Mouse (Mus musculus) hindbrain, embryonic 10.5 days (tissue): ENCODE measurements around the gene Rabgap1l. TPM values are rescaled to one million over a fixed set of nuclear protein-coding genes. Genes with fewer than 3 reads are reported as not detected.
"Not testable (repeated sequence)": the region's sequence is repeated elsewhere in the genome, so short reads cannot be mapped to it uniquely, and the experiment has no call there.

Source experiments
- DNase-seq: peaks from one replicate; pipeline ENCODE4 v3.0.0-alpha.2; 2017; ENCODE audit warnings: low spot score
- H3K27ac ChIP-seq: fragments of 300-500 bp; sonication (generic); 2 replicates; pipeline ENCODE4 v1.5.1; 2016; ENCODE audit warnings: mild to moderate bottlenecking, moderate library complexity
- H3K27me3 ChIP-seq: fragments of 300-500 bp; sonication (generic); 2 replicates; pipeline ENCODE4 v1.6.1; 2016; ENCODE audit warnings: mild to moderate bottlenecking; ENCODE audit not compliant: poor library complexity, insufficient read depth, severe bottlenecking
- H3K36me3 ChIP-seq: fragments of 300-500 bp; sonication (generic); 2 replicates; pipeline ENCODE4 v1.6.1; 2016; ENCODE audit warnings: mild to moderate bottlenecking, moderate library complexity
- H3K4me1 ChIP-seq: fragments of 300-500 bp; sonication (generic); replicated peaks from 2 replicates; pipeline ENCODE4 v1.6.1; 2016; ENCODE audit warnings: mild to moderate bottlenecking
- H3K4me3 ChIP-seq: fragments of 300-500 bp; sonication (generic); 2 replicates; pipeline ENCODE4 v1.5.1; 2016; ENCODE audit warnings: mild to moderate bottlenecking, moderate library complexity
- H3K9me3 ChIP-seq: fragments of 300-500 bp; sonication (generic); 2 replicates; pipeline ENCODE4 v1.6.1; 2016; ENCODE audit warnings: mild to moderate bottlenecking, moderate library complexity
- WGBS: fragments of 180-500 bp; shearing (Covaris S2); methylation state at CpG from one replicate; pipeline ENCODE4 v1.1.7; 2016; 5-methylcytosine and 5-hydroxymethylcytosine counted together
- polyA plus RNA-seq: library from polyadenylated mRNA; unstranded; fragments of >200 nt; fragmentation: Nextera tagmentation; extraction: Ambion mirVana; gene quantifications from 2 replicates; pipeline ENCODE4 v1.2.1, GENCODE M21; 2016

Gene Rabgap1l
- polyA plus RNA-seq, 1 experiment from 2014 or later: 9.8 TPM

DNA sequence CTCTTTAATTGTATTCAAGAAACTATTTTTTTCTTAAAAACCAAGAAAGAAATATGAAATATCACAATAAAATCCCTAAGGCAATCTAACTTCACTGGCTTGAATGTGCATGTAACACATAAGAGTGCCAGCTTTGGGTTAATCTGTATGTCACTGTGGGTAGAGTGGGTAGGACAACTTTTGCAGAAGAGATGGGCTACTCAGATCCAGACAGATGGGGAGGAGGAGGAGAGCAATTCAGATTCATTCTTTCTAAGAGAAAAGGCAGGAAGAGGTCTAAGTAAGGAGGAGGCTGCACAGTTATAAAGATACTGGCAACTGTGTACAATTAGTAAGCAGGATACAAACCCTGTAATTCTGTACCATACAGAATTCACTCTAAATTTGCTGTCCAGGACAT, 327.8 kb downstream of the Rabgap1l start:
- Histone ChIP-seq H3K4me1 (no peaks in the 10 kb centered on the region), H3K9me3 (no peaks in the 10 kb centered on the region), H3K36me3 (no peaks in the 10 kb centered on the region), H3K27ac (no peak overlapping the region), H3K4me3 (no peak overlapping the region), H3K27me3 (no peaks in the 10 kb centered on the region)
- DNase-seq: no peak

DNA sequence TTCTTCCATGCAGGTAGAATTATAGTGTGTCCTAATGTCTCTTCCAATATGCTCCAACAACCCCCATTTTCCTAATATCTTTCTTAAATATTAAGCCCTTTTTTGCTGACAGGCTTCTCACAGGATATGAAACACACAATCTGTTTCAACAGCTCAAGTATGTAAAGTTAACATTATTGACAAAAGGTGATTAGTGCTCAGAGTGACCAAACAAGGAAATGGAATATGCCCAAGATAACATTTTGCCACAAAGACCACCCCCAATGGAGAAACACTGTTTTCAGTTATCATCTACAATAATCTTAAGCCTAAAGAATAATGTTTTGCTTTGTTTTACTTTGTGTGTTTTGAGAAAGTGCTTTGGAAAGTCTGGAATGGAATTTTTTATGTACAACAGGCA, 328.9 kb downstream of the Rabgap1l start:
- DNase-seq: no peak
- Histone ChIP-seq H3K36me3 (no peaks in the 10 kb centered on the region), H3K9me3 (no peaks in the 10 kb centered on the region), H3K4me3 (no peak overlapping the region), H3K27ac (no peak overlapping the region), H3K27me3 (no peaks in the 10 kb centered on the region), H3K4me1 (no peaks in the 10 kb centered on the region)

DNA sequence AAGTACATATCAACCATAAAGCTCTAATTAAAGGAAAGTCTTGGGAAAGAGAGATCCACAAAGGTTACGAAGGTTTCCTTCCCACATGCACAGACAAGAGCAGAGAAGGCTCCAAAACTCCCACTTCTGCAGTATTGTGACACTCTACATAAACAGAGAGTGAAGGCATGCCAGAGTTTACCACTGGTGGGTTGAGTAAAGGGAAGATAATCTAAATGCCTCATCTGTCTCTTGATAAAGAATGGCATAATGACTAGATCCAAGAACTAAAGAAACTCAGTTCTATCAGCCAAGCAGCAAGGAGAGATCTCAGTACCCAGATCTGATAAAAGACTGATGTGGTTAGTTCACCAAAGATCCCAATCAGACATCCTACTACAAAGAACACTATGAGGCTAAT, 332.7 kb downstream of the Rabgap1l start:
- no peak for DNase-seq
- H3K4me1 ChIP-seq: no peaks in the 10 kb centered on the region
- 87% methylated on average over 1 of the region's 1 CpGs for WGBS
- no peaks in the 10 kb centered on the region for H3K36me3 ChIP-seq
- H3K9me3 ChIP-seq: no peaks in the 10 kb centered on the region
- no peak overlapping the region for H3K27ac ChIP-seq
- no peaks in the 10 kb centered on the region for H3K27me3 ChIP-seq
- no peak overlapping the region for H3K4me3 ChIP-seq

DNA sequence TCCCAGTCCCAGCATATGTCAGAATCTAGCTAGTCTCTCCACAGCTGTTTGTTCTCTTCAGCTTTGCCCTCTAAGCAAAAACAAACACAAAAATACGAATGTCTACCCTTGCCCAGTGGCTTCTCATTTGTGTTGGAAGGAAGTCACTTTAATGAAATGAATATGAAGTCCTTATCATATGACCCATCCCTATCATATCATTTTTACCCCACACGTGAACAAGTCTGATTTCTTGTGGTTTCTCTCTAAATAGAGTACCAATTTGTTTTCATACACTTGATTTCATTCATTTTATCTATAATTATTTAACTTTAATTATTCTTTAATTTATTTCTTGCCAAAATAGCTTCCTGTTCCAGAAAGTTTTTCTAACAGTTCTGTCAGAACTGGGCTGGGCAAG, 341.3 kb downstream of the Rabgap1l start:
- DNase-seq: no peak
- Histone ChIP-seq H3K9me3 (no peaks in the 10 kb centered on the region), H3K36me3 (no peaks in the 10 kb centered on the region), H3K27me3 (no peaks in the 10 kb centered on the region), H3K4me1 (no peaks in the 10 kb centered on the region; the same call in 1 of the 2 replicates), H3K4me3 (no peak overlapping the region), H3K27ac (no peak overlapping the region)
- WGBS: 85% methylated on average over 2 of the region's 2 CpGs

DNA sequence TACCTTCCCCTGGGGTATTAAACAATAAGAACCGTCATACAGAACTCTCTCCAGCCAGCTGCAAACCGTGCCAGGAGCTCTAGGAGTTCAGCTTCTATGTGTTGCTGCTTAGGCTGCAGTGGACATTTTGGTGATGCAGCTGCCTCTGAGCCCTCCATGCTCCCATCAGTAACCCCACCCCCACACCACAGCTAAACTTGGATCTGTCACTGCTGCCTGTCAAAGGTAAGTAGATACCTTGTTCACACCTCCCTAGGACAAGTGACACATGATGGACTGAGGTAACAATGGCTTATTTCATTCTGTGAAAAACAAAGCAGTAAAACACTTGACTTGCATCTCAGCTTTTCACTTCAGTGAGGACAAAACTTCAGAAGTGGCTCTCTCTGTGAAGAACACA, 344.3 kb downstream of the Rabgap1l start:
- Histone ChIP-seq H3K36me3 (no peaks in the 10 kb centered on the region), H3K27ac (no peak overlapping the region), H3K27me3 (no peaks in the 10 kb centered on the region), H3K4me1 (no peaks in the 10 kb centered on the region; the same call in 1 of the 2 replicates), H3K4me3 (no peak overlapping the region), H3K9me3 (no peaks in the 10 kb centered on the region)
- WGBS: 58% methylated on average over 2 of the region's 2 CpGs
- DNase-seq: no peak

DNA sequence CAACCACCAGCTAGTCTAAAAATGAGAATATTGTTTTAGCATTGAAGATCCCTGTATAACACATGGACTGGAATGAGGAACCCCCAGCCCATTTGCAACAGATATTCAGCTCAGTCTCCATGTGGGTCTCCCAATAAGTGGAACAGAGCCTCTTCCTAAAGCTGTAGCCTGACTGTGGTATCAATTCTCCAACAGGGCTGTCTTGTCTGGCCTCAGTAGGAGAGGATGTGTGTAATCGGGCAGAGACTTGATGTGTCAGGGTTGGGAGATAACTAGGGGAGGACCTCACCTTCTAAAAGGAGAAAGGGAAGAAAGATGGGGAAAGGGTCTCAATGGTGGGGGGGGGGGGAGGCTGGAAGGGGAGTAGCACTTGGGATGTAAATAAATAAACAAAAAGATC, 346.2 kb downstream of the Rabgap1l start:
- no peaks in the 10 kb centered on the region for H3K36me3 ChIP-seq
- 85% methylated on average over 1 of the region's 1 CpGs for WGBS
- H3K27ac ChIP-seq: no peak overlapping the region
- no peaks in the 10 kb centered on the region; the same call in 1 of the 2 replicates for H3K4me1 ChIP-seq
- DNase-seq: no peak
- no peaks in the 10 kb centered on the region for H3K9me3 ChIP-seq
- no peak overlapping the region for H3K4me3 ChIP-seq
- no peaks in the 10 kb centered on the region for H3K27me3 ChIP-seq

DNA sequence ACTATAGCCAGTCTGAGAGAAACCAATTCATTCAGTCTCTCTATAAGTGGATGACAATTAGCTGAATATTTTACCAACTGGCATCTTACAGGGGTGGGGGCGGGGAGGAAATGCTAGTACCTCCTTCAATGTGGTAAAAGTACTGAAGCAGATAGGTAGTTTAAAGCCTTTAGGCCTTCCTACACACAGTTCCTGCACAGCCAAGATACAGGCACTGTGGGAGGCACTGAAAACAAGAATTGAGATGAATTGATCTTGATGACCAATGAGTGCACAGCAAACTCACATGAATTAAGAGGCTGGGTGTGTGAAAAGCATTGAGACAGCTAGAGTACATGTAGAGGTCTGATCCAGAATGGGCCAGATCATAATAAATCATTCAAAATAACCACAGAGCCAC, 349.5 kb downstream of the Rabgap1l start:
- no peak overlapping the region for H3K4me3 ChIP-seq
- 84% methylated on average over 1 of the region's 1 CpGs for WGBS
- no peaks in the 10 kb centered on the region for H3K36me3 ChIP-seq
- no peak for DNase-seq
- no peak overlapping the region for H3K27ac ChIP-seq
- H3K4me1 ChIP-seq: no peaks in the 10 kb centered on the region; the same call in 1 of the 2 replicates
- no peaks in the 10 kb centered on the region for H3K9me3 ChIP-seq
- no peaks in the 10 kb centered on the region for H3K27me3 ChIP-seq

DNA sequence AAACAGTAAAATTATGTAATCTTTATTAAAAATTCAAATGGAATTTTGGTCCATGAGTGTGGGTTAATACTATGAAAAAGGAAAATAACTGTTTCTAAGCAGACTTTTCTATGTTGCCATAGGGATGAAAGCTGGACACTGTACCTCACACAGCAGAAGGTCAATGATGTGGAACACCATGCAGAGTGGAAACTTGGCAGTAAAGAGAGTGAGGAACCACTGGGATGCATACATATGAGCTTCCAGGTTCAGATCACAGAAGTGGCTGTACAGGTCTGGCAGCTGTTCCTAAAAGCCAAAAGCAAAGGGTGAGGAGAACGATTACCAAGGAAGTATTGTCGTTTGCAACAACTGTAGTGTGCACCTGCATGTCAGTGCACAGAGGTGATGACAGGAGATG, 351.3 kb downstream of the Rabgap1l start:
- Histone ChIP-seq H3K27me3 (no peaks in the 10 kb centered on the region), H3K4me3 (no peak overlapping the region), H3K9me3 (no peaks in the 10 kb centered on the region), H3K4me1 (no peaks in the 10 kb centered on the region), H3K36me3 (no peaks in the 10 kb centered on the region), H3K27ac (no peak overlapping the region)
- WGBS: 74% methylated on average over 2 of the region's 2 CpGs
- no peak for DNase-seq

DNA sequence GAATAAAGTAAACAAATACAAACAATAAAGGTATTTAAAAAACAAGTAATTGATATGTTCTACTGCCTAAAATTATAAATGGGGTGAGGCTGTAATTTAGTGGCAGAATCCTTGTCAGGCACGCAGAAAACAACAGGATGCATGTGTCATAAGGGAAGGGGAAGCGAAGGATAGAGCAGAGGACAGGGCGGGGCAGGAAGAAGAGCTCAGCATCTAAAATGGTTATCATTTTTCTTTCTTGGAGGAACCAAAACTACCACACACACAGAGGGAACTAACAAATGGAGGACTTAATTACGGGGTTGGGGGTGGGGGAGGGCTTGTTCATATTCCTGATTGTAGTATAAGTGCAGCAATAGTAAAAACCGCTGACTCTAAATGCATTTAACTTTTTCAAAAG, 351.9 kb downstream of the Rabgap1l start:
- DNase-seq: no peak
- Histone ChIP-seq H3K27ac (no peak overlapping the region), H3K4me3 (no peak overlapping the region), H3K9me3 (no peaks in the 10 kb centered on the region), H3K4me1 (no peaks in the 10 kb centered on the region), H3K27me3 (no peaks in the 10 kb centered on the region), H3K36me3 (no peaks in the 10 kb centered on the region)
- WGBS: 90% methylated on average over 5 of the region's 5 CpGs

DNA sequence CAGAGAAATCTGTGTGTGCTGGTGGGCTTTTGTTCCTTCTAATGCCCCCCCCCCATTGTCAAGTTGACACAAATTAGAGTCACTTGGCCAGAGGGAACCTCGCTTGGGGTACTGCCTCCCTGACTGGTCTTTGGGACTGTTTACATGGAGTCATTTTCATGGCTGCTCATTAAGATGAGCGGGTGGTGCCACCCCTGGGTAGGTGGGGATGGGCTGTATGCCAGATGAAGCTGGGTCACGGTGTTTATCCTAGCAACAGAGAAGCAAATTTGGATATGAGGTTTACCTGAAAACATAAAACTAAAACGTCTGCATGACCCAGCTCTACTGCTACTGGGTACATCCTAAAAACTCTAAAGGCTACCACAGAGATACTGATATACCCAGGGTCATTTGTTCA, 354.2 kb downstream of the Rabgap1l start:
- Histone ChIP-seq H3K36me3 (no peaks in the 10 kb centered on the region), H3K27me3 (no peaks in the 10 kb centered on the region), H3K27ac (no peak overlapping the region), H3K4me3 (no peak overlapping the region), H3K9me3 (no peaks in the 10 kb centered on the region), H3K4me1 (no peaks in the 10 kb centered on the region)
- DNase-seq: no peak
- 69% methylated on average over 4 of the region's 4 CpGs for WGBS

DNA sequence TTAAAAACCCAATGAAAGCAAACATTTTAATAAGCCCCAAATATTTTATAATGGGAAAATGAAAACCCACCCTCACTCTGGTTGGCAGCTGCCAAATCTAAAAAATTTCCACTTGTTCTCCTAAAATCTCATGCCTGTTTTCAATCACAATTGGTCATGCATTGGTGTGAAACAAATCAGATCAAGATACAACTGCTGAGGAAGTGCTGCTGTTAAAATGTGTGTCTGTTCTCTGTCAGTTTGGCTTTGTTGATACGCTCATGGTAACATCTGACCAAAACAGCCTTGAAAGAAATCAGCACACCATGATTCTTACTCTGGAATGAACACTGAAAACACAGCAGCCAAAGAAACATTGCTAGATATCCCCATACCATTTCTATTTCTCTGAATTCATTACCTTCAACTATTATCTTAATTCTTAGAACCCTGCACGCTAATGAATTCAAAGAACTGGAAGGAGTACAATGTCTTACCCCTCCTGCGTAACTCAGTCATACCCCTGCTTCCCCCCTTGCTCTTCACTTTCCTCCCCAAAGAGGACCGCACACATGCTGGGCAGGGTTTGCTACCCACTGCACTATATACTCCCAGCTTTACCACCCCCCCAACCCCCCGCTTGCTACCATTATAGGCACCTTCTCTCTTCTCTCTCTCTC, 375.7 kb downstream of the Rabgap1l start:
- no peaks in the 10 kb centered on the region for H3K36me3 ChIP-seq
- 0 out of 2 replicates have a peak, but pooled peaks cover 4% of the 10 kb centered on the region for H3K4me1 ChIP-seq
- H3K27ac ChIP-seq: no peak overlapping the region
- no peak for DNase-seq
- H3K9me3 ChIP-seq: no peaks in the 10 kb centered on the region
- WGBS: 59% methylated on average over 5 of the region's 5 CpGs
- H3K4me3 ChIP-seq: no peak overlapping the region
- no peaks in the 10 kb centered on the region for H3K27me3 ChIP-seq

DNA sequence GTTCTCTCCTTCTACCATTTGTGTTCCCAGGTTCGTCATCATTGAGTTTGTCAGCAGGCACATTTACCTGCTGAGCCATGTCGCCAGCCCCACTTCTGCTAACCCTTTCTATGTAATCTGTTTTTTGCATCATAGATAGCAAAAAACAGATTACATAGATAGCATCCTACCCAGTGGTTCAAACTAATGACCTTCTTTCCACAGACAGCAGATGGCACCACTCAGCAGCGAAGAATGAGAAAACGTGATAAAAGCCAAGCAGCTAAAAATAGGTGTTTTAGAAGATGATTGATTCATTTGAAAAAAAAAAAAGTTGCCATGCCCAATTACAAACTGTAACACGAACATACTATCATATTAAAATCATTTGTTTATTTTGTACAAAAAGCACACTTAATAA, 382.2 kb downstream of the Rabgap1l start:
- 48% methylated on average over 5 of the region's 5 CpGs for WGBS
- H3K36me3 ChIP-seq: no peaks in the 10 kb centered on the region
- no peak overlapping the region for H3K27ac ChIP-seq
- DNase-seq: no peak
- no peaks in the 10 kb centered on the region for H3K27me3 ChIP-seq
- no peaks in the 10 kb centered on the region for H3K4me1 ChIP-seq
- no peak overlapping the region for H3K4me3 ChIP-seq
- no peaks in the 10 kb centered on the region for H3K9me3 ChIP-seq

DNA sequence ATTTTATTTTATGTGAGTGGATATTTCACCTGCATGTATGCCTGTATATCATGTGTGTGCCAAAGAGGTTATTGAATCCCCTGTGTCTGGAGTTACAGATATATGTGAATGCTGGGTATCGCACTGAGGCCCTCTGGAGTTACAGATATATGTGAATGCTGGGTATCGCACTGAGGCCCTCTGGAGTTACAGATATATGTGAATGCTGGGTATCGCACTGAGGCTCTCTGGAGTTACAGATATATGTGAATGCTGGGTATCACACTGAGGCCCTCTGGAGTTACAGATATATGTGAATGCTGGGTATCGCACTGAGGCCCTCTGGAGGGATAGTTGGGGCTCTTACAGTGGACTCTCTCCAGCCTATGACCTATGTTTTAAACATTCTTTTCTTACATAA, 383.3 kb downstream of the Rabgap1l start:
- H3K4me3 ChIP-seq, DNase-seq, H3K9me3 ChIP-seq, H3K27ac ChIP-seq, H3K4me1 ChIP-seq, H3K36me3 ChIP-seq, H3K27me3 ChIP-seq: not testable (repeated sequence)
- WGBS: 93% methylated on average over 4 of the region's 4 CpGs

DNA sequence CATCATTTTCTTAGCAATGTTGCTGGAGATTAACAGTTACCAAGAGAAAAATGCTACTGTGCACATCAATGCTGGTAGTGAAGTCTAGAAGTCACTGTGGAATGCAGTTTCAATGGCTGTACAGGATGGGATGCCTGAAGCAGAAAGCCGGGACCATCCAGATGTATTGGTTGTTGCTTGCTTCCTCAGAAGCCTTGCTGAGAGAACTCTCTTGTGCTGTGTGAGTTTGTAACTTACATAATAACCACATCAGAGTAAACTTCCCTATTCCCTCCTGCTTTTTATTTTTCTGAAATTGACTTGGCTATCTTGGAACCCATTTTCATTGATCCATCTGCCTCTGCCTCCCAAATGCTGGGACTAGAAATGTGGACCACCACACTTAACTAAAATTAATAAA, 383.9 kb downstream of the Rabgap1l start:
- Histone ChIP-seq H3K9me3 (no peaks in the 10 kb centered on the region), H3K27ac (no peak overlapping the region), H3K36me3 (no peaks in the 10 kb centered on the region), H3K4me3 (no peak overlapping the region), H3K27me3 (no peaks in the 10 kb centered on the region), H3K4me1 (no peaks in the 10 kb centered on the region)
- DNase-seq: no peak
- WGBS: 79% methylated on average over 1 of the region's 1 CpGs
